Mouse (Mus musculus): ENCODE results near the gene Serpine2.

Gene Serpine2

GRCm38 (mm10) chr1:79757161-79757560 is 103.8 kb downstream of the Serpine2 start:
- no peak for DNase-seq (ENCODE audit: low read depth, low spot score)

GRCm38 (mm10) chr1:79756417-79756816 is 104.6 kb downstream of the Serpine2 start:
- DNase-seq (ENCODE audit: low read depth, low spot score), result no peak

GRCm38 (mm10) chr1:79755376-79755775 is 105.6 kb downstream of the Serpine2 start:
- no peak for DNase-seq (ENCODE audit: low read depth, low spot score)

GRCm38 (mm10) chr1:79754936-79755335 is 106.0 kb downstream of the Serpine2 start:
- DNase-seq (ENCODE audit: low read depth, low spot score), result no peak

- no peak for DNase-seq (ENCODE audit: low read depth, low spot score)
Measured at GRCm38 (mm10) chr1:79753456-79753855, 107.5 kb downstream of the Serpine2 start.

GRCm38 (mm10) chr1:79752714-79753340 is 108.2 kb downstream of the Serpine2 start:
- DNase-seq (ENCODE audit: low read depth, low spot score), result no peak

GRCm38 (mm10) chr1:79752015-79752695 is 108.8 kb downstream of the Serpine2 start:
- no peak for DNase-seq (ENCODE audit: low read depth, low spot score)

- no peak for DNase-seq (ENCODE audit: low read depth, low spot score)
Measured at GRCm38 (mm10) chr1:79751186-79751585, 109.8 kb downstream of the Serpine2 start.

DNA sequence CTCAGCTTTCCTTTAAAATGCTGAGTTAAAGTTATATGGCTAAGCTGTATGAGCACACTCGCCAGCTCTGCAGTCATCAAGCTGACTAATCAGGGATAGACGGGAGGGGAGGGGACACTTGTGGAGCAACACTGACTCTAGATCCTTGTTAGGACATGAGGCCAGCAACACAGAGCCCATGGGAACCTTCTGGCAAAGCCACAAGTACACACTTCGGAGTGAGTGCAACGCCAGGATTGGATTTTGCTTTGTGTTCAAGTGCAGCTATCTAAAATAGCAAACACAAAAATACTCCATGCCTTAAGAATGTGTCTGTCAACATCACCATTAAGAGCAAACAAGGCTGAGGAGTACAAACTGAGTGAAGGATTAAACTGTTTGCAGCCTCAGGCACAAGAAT is 114.9 kb downstream of the Serpine2 start:
- DNase-seq (ENCODE audit: low read depth, low spot score), result no peak
